Mouse (Mus musculus): ENCODE results near the gene Sowahd.

DNA sequence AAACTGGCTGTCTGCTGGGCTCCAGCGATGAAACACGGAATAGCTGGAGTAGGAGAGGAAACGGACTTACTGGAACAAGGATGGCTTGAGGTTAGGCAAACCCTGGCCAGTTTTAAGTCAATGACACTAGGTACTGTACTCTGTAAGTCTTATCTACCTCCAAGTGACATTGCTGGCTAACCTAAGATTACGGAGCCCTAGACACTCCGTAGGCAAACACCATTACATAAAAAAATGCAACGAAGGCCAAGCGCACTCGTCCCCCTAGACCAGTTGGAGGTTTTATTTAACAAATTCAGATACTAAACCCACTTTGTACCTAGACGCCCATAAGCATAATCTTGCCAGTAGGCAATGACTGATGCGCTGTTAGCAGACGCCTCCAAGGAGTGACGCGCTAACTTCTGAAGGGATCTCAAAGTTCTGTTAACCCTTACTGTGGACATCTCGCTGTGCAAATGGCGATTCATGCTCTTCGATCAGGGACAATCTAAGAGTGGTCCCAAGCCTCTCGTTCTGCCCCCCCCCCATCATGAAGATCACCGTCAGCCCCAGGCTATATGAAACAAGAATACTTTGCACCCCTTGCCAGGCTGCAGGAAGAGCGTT, 35.8 kb downstream of the Sowahd start:
- TF ChIP-seq CTCF (IDR thresholded peaks at IDR 0.05; ENCODE audit: control insufficient read depth, insufficient read depth, low read length) (no peak), POLR2A (IDR thresholded peaks at IDR 0.05; ENCODE audit: borderline replicate concordance, control insufficient read depth, low read depth, low read length) (no peak)

Measured in bone marrow, adult 2 months (tissue).